In the genomic region with DNA sequence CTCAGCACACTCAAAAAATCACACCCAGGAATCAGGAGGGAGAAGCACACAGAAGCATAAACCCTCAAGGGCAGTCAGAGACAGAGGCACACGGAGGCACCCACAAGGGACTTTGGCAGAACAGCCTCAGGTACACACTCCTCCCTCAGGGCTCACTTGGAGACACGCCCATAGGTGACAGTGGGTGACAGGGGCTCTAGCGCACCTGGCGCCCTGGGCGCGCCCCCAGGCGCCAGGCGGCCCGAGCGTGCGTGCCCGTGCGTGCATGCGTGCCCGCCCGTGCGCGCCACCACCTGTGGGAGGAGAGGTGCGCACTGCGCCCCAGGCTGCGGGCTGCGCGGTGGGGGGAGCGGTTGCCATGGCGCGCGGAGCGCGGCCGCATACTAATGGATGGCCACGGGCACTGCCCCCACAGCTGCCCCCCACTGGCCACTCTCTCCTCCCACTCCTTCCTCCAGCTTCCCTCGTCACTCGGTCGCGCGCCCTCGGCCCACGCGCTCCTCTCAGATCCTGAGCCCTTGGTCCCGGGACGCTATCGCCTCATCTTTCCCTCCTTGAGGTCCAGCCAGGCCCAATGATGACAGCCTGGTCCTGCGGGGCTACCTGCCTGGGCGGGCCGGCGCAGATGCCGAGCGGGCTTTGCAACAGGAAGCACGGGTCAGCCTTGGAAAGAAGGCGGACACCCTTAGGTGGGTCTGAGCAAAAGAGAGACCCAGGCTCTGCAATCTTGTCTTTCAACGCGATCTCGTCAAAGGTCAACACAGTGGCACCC, we compare ENCODE assay signal across 8 mouse cellular contexts. TPM values are rescaled to one million over a fixed set of nuclear protein-coding genes. Genes with fewer than 3 reads are reported as not detected.
DNase-seq lines count a peak whose midpoint lies in the region; ATAC-seq lines count a peak whose summit lies in the region.

No protein-coding gene starts in this region.

- peak; percentile 63 for ATAC-seq in CD4-positive, CD25-positive, alpha-beta regulatory T cell, adult 4 months
- no peak for ATAC-seq in erythroid progenitor cell, adult 5-6 weeks (replicated peaks; ENCODE audit: low FRiP score, poor library complexity, severe bottlenecking)

- intact Hi-C loops in heart, postnatal 14 days (cut with DNase I), result no loop called here

- DNase-seq in MN1 (ENCODE audit: low spot score), result peak; percentile 58
- DNase-seq in embryo, embryonic 10.5 days (ENCODE audit: low spot score), result peak; percentile 31
- peak; percentile 61 to 62 for DNase-seq in heart, postnatal 14 days
- peak; percentile 74 to 80 for DNase-seq in kidney, postnatal 36 days
- peak; percentile 67 for DNase-seq in lung, postnatal 10 days
- DNase-seq in right cerebral cortex, postnatal 25 days, result peak; percentile 74

RNA-seq across cellular contexts. Expression of gene Wasf2, which starts 45.1 kb away (rescaled TPM):
- 10 to 100 TPM; 69.2 to 76.3 TPM for polyA plus RNA-seq in CD4-positive, CD25-positive, alpha-beta regulatory T cell, adult 4 months (2017; shearing (Covaris generic))
- 100 to 1,000 TPM; 133 to 135 TPM for total RNA-seq in heart, postnatal 14 days (2021)
- total RNA-seq in erythroid progenitor cell, adult 5-6 weeks (2015; ENCODE audit: low replicate concordance), result 79.6 and 83.6 TPM in 2 replicates
- 59.7 and 73.7 TPM in 2 replicates for total RNA-seq in erythroid progenitor cell, adult 5-6 weeks (2017; ENCODE audit: low replicate concordance)
